Mouse (Mus musculus): Measurements from ENCODE around the gene Rabep1. TPM values are rescaled to one million over a fixed set of nuclear protein-coding genes. Genes with fewer than 3 reads are reported as not detected.

The Rabep1 gene
- total RNA-seq, 2 experiments from 2014 or later: 32.8 to 34.8 TPM

- no peak for DNase-seq
- intact Hi-C loops (cut with DNase I): no loop called here
These were observed 124.8 kb downstream of the Rabep1 start for GRCm38 (mm10) chr11:70969271-70969794.

- DNase-seq: peak; percentile 89
- intact Hi-C loops (cut with DNase I): no loop called here
These were observed 125.4 kb downstream of the Rabep1 start, which contains the start of the genes Nup88 and Rpain for GRCm38 (mm10) chr11:70969821-70970559. TSS of gene Nup88 (minus strand) at chr11:70969973. TSS of gene Rpain (plus strand) at chr11:70970213.

GRCm38 (mm10) chr11:70970560-70971540 lies 126.3 kb downstream of the Rabep1 start:
- intact Hi-C loops (cut with DNase I): no loop called here
- DNase-seq: no peak

GRCm38 (mm10) chr11:70972586-70972985 lies 128.0 kb downstream of the Rabep1 start:
- intact Hi-C loops (cut with DNase I): no loop called here
- no peak for DNase-seq

GRCm38 (mm10) chr11:70973947-70974346 lies 129.4 kb downstream of the Rabep1 start:
- no peak for DNase-seq
- intact Hi-C loops (cut with DNase I): no loop called here

GRCm38 (mm10) chr11:70975193-70975592 lies 130.6 kb downstream of the Rabep1 start:
- intact Hi-C loops (cut with DNase I): no loop called here

GRCm38 (mm10) chr11:70977293-70977692 lies 132.7 kb downstream of the Rabep1 start:
- intact Hi-C loops (cut with DNase I): no loop called here
- no peak for DNase-seq

More at GRCm38 (mm10) chr11:70975193-70975592, 130.6 kb downstream of the Rabep1 start:
- DNase-seq: no peak

GRCm38 (mm10) chr11:70980232-70980631 lies 135.7 kb downstream of the Rabep1 start:
- intact Hi-C loops (cut with DNase I): no loop called here
- no peak for DNase-seq

- intact Hi-C loops (cut with DNase I): no loop called here
- DNase-seq: no peak
These were observed 136.4 kb downstream of the Rabep1 start for GRCm38 (mm10) chr11:70980751-70981510.

- intact Hi-C loops (cut with DNase I): no loop called here
- DNase-seq: no peak
These were observed 137.5 kb downstream of the Rabep1 start for GRCm38 (mm10) chr11:70982030-70982429.

- intact Hi-C loops (cut with DNase I): no loop called here
- peak; percentile 97 to 99 for DNase-seq
These were observed 138.1 kb downstream of the Rabep1 start, which contains the start of gene C1qbp for GRCm38 (mm10) chr11:70982557-70983228. TSS of gene C1qbp (minus strand) at chr11:70983026.

Other genes starting within 250 kb of the Rabep1 start
- not detected for gene 4930544D05Rik, start 228.9 kb upstream of the Rabep1 start, total RNA-seq (2021)
- gene Chrne, start 225.6 kb upstream of the Rabep1 start, total RNA-seq (2021): not detected
- gene Gp1ba, start 205.7 kb upstream of the Rabep1 start, total RNA-seq (2021): under 1 TPM; 0.17 to 0.22 TPM
- gene Rnf167, start 197.5 kb upstream of the Rabep1 start, total RNA-seq (2021): 10 to 100 TPM; 52.0 to 54.4 TPM
- gene Slc25a11, start 197.3 kb upstream of the Rabep1 start, total RNA-seq (2021): 100 to 1,000 TPM; 438 to 444 TPM
- 100 to 1,000 TPM; 326 to 379 TPM for gene Pfn1, start 190.1 kb upstream of the Rabep1 start, total RNA-seq (2021)
- 1,000 to 10,000 TPM; 1,878 to 1,971 TPM for gene Eno3, start 187.6 kb upstream of the Rabep1 start, total RNA-seq (2021)
- gene Spag7, start 175.4 kb upstream of the Rabep1 start, total RNA-seq (2021): 10 to 100 TPM; 83.4 to 84.4 TPM
- 10 to 100 TPM; 38.3 to 40.0 TPM for gene Camta2, start 156.7 kb upstream of the Rabep1 start, total RNA-seq (2021)
- 1 to 10 TPM; 3.0 to 4.7 TPM for gene Inca1, start 144.6 kb upstream of the Rabep1 start, total RNA-seq (2021)
- gene Kif1c, start 144.2 kb upstream of the Rabep1 start, total RNA-seq (2021): 100 to 1,000 TPM; 322 to 323 TPM
- gene Zfp3, start 80.6 kb upstream of the Rabep1 start, total RNA-seq (2021): 1 to 10 TPM; 8.3 to 8.7 TPM
- under 1 TPM; 0.29 to 0.55 TPM for gene Scimp, start 32.2 kb upstream of the Rabep1 start, total RNA-seq (2021)
- 10 to 100 TPM; 46.8 to 49.6 TPM for gene Nup88, start 125.2 kb downstream of the Rabep1 start, total RNA-seq (2021)
- gene Rpain, start 125.4 kb downstream of the Rabep1 start, total RNA-seq (2021): 10 to 100 TPM; 17.4 to 18.1 TPM
- gene C1qbp, start 138.2 kb downstream of the Rabep1 start, total RNA-seq (2021): 100 to 1,000 TPM; 202 to 214 TPM
- gene Dhx33, start 159.7 kb downstream of the Rabep1 start, total RNA-seq (2021): 10 to 100 TPM; 10.7 to 11.6 TPM
- 10 to 100 TPM in 1 of 2 experiments, 1 to 10 TPM in 1; 7.1 to 10.6 TPM for gene Mis12, start 174.8 kb downstream of the Rabep1 start, total RNA-seq (2021)
- 10 to 100 TPM; 24.8 to 26.5 TPM for gene Derl2, start 175.1 kb downstream of the Rabep1 start, total RNA-seq (2021)
- gene 6330403K07Rik, start 188.7 kb downstream of the Rabep1 start, total RNA-seq (2021): under 1 TPM; 0.76 to 0.86 TPM

Data from heart, postnatal 14 days (tissue).